Mouse (Mus musculus): ENCODE measurements around the gene Peli3. TPM values are rescaled to one million over a fixed set of nuclear protein-coding genes. Genes with fewer than 3 reads are reported as not detected.

Gene Peli3
- polyA plus RNA-seq, 1 experiment from 2014 or later: 1.5 TPM

DNA sequence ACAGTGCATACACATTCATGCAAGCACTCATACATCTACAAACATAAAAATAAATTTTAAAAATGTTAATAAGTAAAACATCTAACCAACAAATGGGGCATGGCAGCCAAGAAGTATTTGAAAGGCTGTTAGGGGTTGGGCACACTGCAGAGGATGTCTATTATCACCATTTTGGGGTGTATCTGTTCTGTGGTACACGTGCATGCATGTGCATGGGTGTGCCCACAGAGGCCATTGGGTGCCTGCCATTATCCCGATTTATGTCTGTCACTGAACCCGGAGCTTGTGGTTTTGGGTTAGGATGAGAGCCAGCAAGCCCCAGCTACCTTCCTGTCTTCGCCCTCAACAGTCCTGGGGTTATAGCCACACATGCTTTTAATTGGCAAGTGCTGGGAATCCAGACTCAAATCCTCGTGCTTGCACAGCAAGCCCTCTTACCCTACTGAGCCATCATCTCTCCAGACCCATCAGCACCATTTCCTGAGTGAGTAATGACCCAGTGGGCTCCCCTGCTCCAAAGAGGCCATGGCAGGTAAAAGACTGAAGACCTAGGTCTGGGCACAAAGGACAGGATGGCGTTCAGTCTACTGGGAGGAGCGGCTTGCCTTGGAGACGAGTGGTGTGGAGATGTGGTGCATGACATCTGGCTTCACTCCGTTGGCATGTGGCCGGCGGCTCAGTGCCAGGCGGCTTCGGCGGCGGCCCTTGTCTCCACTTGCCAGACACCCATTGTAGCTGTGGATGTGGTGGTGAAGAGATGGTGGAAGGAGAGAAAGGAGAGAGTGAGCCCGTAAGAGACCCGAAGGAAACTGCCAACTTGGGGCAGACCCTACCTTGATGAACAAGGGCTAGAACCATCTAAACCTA is 5.2 kb downstream of the Peli3 start:
- H3K27ac ChIP-seq (replicated peaks): no peak overlapping the region
- peaks cover 7% of the 10 kb centered on the region for H3K4me1 ChIP-seq
- H3K27me3 ChIP-seq (ENCODE audit: low read depth, poor library complexity, severe bottlenecking): peaks cover 20% of the 10 kb centered on the region
- H3K9me3 ChIP-seq (replicated peaks): no peaks in the 10 kb centered on the region
- no peaks in the 10 kb centered on the region for H3K36me3 ChIP-seq
- WGBS: 89% methylated on average over 17 of the region's 17 CpGs
- no peak for DNase-seq (ENCODE audit: low spot score)
- no peak overlapping the region for H3K4me3 ChIP-seq

DNA sequence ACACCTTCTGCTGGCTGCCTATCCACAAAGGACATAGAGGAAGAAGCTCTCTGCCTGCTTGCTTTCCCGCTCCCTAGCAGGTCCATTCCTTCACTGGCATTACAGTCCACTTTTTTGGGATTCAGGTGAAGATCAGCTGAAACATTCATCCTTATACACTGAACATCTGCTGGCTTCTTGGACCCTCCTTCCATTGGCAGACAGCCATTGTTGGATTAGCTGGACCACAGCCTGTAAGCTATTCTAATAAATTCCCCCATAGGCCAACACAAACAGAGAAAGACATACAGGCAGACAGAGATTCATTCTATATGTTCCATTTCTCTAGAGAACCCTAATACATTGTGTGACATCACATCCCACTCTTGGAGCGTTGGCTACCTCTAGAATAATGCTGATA is 6.0 kb downstream of the Peli3 start:
- no peaks in the 10 kb centered on the region for H3K4me1 ChIP-seq
- 89% methylated on average over 2 of the region's 2 CpGs for WGBS
- DNase-seq (ENCODE audit: low spot score): no peak
- H3K4me3 ChIP-seq: no peak overlapping the region
- no peaks in the 10 kb centered on the region for H3K36me3 ChIP-seq
- H3K27me3 ChIP-seq (ENCODE audit: low read depth, poor library complexity, severe bottlenecking): peaks cover 13% of the 10 kb centered on the region
- no peak overlapping the region for H3K27ac ChIP-seq (replicated peaks)
- no peaks in the 10 kb centered on the region for H3K9me3 ChIP-seq (replicated peaks)

DNA sequence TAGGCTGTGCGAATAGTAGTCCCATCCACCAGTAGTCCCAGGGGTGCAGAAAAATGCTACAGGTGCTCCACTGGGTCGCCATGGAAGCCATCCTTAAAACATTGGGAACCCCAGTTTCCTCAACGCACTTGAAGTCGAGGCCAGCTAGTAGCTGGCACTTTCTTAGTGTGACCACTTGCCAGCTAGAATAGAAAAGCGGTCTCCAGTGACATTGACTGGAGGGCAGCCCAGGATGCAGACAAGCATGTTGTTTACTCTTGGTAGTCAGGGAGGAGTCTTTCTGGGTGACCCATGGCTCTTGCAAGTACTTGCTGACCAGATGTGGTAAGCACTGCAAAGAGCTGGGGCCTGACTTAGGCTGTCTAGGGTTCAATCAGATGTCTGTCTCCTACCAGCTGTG is 14.1 kb downstream of the Peli3 start:
- peak overlapping the region; percentile 78 for H3K4me3 ChIP-seq
- H3K4me1 ChIP-seq: peaks cover 26% of the 10 kb centered on the region
- no peaks in the 10 kb centered on the region for H3K27me3 ChIP-seq (ENCODE audit: low read depth, poor library complexity, severe bottlenecking)
- DNase-seq (ENCODE audit: low spot score): no peak
- H3K9me3 ChIP-seq (replicated peaks): no peaks in the 10 kb centered on the region
- H3K27ac ChIP-seq (replicated peaks): peak overlapping the region; percentile 91
- peaks cover 28% of the 10 kb centered on the region for H3K36me3 ChIP-seq
- WGBS: 63% methylated on average over 5 of the region's 5 CpGs

DNA sequence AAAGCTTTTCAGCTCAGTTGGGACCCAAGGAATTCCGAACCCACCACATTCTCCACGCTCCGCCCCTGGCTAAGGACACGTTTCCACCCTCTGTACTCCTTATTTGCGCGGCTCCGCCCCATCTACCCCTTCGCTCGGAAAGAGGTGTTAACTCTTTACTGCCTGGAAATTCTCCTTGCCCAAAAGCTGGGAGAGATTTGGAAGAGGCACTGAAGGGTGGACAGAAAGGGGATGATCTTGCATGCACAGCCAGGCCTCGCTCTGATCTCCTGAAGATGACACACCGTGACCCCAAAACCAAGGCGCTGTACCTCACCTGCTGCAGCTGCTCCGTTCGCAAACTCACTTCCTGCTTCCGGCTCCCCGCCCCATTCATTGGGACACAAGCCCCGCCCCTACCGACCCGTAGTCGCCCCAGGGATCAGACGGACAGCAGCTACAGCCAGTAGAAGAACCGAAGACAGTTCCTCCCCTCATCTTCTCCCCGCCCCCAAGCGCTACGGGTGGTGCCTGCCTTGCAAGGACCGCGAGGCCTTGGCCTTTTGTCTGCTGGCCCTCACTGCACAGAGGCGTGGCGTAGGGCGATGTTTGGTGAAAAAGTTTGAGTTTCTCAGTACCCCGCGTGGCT is 14.9 kb downstream of the Peli3 start, which contains the start of gene Dpp3:
Dpp3 (minus strand) TSS at position 384 of the 628 bp plus-strand sequence.
- Histone ChIP-seq H3K36me3 (peaks cover 35% of the 10 kb centered on the region), H3K4me3 (peak within 1 kb of the TSS; percentile 78), H3K27ac (replicated peaks) (peak within 1 kb of the TSS; percentile 91), H3K27me3 (ENCODE audit: low read depth, poor library complexity, severe bottlenecking) (no peaks in the 10 kb centered on the region), H3K4me1 (peaks cover 26% of the 10 kb centered on the region), H3K9me3 (replicated peaks) (no peaks in the 10 kb centered on the region)
- under 1% methylated on average over 32 of the region's 32 CpGs for WGBS
- peak; percentile 100 for DNase-seq (ENCODE audit: low spot score)

DNA sequence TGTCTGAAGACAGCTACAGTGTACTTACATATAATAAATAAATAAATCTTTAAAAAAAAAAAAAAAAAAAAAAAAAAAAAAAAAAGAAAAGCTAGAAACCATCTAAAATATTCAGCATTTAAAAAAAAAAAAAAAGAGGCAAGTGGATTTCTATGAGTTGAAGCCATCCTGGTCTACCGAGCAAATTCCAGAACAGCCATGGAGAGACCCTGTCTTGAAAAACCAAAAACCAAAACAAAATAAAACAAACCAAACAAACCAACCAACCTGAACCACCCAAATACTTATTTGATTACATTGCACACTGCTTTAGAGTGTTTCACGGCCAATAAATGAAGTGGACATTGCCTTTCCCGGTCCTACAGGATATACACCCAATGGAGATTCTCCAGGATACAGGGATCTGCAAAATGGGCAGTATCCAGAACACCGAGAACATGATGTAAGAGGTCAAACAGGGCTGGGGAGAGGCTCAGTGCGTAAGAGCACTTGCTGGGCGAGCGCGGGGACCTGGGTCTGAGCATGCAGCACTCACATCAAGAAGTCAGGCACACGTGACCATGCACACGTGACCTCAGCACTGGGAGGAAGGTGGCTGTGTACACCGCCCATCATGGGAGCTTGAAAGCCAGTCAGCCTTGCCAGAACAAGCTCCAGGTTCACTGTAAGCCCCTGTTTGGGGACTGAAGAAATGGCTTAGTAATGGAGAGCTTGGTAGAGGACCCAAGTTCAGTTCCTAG is 17.6 kb downstream of the Peli3 start:
- H3K36me3 ChIP-seq: peaks cover 63% of the 10 kb centered on the region

DNA sequence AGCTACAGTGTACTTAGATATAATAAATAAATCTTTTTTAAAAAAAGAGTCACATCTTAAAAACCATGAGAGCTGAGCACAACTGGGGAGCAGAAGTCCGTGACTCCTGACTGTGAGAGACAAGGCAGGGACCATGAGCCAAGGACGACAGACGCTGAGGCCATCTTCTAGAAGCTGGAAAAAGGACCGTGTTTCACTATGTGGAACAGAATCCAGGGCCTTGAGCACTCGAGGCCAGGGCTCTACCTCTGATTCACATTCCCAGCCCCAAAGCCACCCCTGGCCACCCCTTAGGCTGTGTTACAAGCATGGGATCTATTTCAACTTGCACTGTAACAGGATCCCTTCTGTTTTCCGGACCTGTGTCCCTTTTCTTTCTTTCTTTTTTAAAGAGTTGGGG is 23.3 kb downstream of the Peli3 start:
- DNase-seq (ENCODE audit: low spot score): no peak
- Histone ChIP-seq H3K4me3 (no peak overlapping the region), H3K27me3 (ENCODE audit: low read depth, poor library complexity, severe bottlenecking) (no peaks in the 10 kb centered on the region), H3K9me3 (replicated peaks) (no peaks in the 10 kb centered on the region), H3K36me3 (peaks cover 99% of the 10 kb centered on the region), H3K4me1 (no peaks in the 10 kb centered on the region), H3K27ac (replicated peaks) (no peak overlapping the region)
- 88% methylated on average over 6 of the region's 6 CpGs for WGBS

More for the DNA sequence above, 17.6 kb downstream of the Peli3 start:
- DNase-seq (ENCODE audit: low spot score): no peak
- WGBS: 95% methylated on average over 11 of the region's 11 CpGs
- Histone ChIP-seq H3K27ac (replicated peaks) (no peak overlapping the region), H3K27me3 (ENCODE audit: low read depth, poor library complexity, severe bottlenecking) (no peaks in the 10 kb centered on the region), H3K4me1 (peaks cover 26% of the 10 kb centered on the region), H3K4me3 (no peak overlapping the region), H3K9me3 (replicated peaks) (no peaks in the 10 kb centered on the region)

DNA sequence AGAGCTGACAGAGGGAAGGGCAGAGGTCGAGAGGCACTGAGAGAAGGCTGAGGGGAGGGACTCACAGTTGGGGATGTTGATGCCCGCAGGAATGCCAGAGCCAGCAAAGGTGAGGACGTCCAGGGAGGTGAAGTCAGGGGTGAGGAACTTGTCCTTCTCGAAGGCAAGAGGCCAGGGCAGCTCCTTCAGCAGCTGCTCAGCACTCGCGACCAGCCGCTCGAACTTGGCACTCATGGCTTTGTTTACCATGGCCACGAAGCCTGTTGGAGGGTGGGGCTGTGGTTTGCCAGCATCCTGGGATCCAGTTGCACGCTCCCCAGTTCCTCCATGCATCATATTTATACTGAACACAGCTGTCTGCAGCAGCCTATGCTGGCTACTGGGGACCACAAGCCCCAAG is 26.1 kb downstream of the Peli3 start:
- Histone ChIP-seq H3K27me3 (ENCODE audit: low read depth, poor library complexity, severe bottlenecking) (no peaks in the 10 kb centered on the region), H3K4me3 (no peak overlapping the region), H3K36me3 (peaks cover 100% of the 10 kb centered on the region), H3K27ac (replicated peaks) (no peak overlapping the region), H3K9me3 (replicated peaks) (no peaks in the 10 kb centered on the region), H3K4me1 (no peaks in the 10 kb centered on the region)
- no peak for DNase-seq (ENCODE audit: low spot score)
- WGBS: 92% methylated on average over 10 of the region's 10 CpGs

DNA sequence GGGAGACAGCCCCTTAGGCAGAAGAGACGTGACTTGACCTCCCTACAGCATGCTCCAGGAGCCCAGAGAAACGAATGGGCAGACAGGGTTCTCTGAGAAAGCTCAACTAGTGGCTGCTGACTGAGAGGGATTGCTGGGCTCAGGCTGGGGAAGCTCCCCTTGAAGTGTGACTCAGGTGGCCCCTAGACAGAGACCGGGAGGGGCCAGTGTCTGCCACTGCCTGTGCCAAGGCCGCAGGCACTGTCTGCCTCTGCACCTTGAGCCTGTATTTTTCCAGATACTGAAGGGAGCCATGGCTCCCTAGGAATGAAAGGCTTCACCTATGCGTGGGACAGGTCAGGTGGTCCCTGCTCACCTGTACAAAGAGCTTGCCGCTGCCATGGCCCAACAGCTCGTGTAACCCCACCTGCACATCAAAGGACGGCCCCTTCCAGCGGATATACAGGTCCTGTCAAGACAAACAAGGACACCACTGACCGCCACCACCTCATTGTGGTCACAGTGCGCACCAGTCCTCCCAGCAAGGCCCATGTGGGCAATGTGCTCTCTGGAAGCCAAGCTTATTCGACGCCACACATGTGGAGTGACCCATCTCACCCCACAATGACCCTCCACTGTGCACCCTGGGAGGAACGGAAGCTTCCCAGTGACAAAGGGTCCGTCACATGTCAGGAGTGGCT is 26.9 kb downstream of the Peli3 start:
- no peaks in the 10 kb centered on the region for H3K4me1 ChIP-seq
- no peaks in the 10 kb centered on the region for H3K9me3 ChIP-seq (replicated peaks)
- WGBS: 91% methylated on average over 15 of the region's 15 CpGs
- no peak for DNase-seq (ENCODE audit: low spot score)
- H3K4me3 ChIP-seq: no peak overlapping the region
- H3K27me3 ChIP-seq (ENCODE audit: low read depth, poor library complexity, severe bottlenecking): no peaks in the 10 kb centered on the region
- H3K27ac ChIP-seq (replicated peaks): no peak overlapping the region
- peaks cover 100% of the 10 kb centered on the region for H3K36me3 ChIP-seq

DNA sequence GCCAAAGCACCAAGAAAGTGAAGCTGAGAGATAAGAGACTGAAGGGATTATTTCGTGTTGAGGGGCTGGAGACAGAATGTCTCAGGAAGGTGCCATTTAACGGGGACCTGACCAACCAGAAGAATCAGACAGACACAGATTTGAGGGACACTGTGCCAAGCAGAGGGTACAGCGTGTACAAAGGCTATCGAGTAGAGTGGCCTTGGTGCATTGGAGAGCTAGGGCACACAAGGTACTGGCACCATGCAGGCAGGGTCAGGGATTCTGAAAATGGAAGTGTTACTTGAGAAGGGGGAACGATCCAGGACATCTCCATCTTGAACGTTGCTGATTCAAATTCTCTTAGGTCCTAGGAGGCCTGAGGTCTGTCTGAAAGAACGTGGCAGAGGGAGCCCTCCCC is 33.6 kb downstream of the Peli3 start:
- no peaks in the 10 kb centered on the region for H3K27me3 ChIP-seq (ENCODE audit: low read depth, poor library complexity, severe bottlenecking)
- H3K4me1 ChIP-seq: peaks cover 11% of the 10 kb centered on the region
- DNase-seq (ENCODE audit: low spot score): no peak
- no peak overlapping the region for H3K4me3 ChIP-seq
- 92% methylated on average over 7 of the region's 7 CpGs for WGBS
- H3K36me3 ChIP-seq: peaks cover 77% of the 10 kb centered on the region
- H3K27ac ChIP-seq (replicated peaks): no peak overlapping the region
- H3K9me3 ChIP-seq (replicated peaks): no peaks in the 10 kb centered on the region

DNA sequence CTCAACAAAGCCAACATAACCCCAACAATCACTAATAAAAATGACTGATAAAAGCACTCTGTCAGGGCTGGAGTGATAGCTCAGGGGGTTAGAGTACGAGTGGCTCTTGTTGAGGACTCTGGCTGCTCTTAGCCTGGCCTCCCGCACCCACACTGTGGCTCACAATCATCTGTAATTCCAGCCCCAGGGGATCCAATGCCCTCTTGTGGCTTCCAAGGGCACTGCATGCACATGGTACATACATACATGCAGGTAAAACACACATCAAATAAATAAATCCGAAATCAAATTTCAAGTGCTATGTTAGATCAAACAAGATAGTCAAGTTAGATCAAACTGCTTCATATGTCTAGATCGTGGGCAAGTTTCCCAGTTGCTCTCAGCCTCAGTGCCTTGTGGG is 34.8 kb downstream of the Peli3 start:
- WGBS: 88% methylated on average over 4 of the region's 4 CpGs
- peak; percentile 27 for DNase-seq (ENCODE audit: low spot score)
- peaks cover 72% of the 10 kb centered on the region for H3K36me3 ChIP-seq

DNA sequence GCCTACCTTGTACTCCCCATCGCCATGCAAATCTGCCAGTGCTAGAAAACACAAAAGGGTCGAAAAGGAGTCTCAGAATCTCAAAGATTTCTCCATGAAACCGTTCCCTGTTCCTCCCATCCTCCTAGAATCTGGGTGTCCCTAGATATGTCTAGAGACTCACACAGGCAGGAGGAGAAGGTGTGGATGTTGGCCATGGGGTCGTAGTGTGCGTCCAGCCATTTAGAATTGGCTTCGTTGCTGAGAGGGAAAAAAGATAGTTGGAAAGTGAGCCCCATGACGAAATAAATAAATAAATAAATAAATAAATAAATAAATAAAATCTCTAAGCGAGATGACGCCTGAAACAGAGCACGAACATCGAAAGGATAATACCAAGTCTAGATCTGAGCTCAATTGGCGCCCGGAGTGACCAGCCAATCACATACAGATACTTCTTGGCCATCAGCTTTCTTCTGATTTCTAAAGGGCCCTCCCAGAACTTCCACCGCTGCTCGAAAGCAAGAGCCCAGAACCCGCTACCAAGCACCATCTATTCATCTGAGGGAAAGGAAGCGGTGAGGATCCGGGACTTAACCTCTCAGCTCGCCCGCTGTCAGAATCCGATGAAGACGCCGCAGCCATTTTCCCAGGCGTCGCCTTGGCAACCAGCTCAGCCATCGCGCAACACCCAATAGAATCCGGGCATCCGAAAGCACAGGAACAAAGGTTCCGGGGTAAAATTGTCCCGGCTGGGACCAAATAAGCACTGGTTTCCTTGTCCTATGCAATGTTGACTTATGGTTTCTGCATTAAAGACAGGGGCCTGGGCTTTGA is 36.7 kb downstream of the Peli3 start, which contains the start of gene Bbs1:
Bbs1 (minus strand) TSS at position 650 of the 816 bp plus-strand sequence.
- H3K9me3 ChIP-seq (replicated peaks): no peaks in the 10 kb centered on the region
- peaks cover 63% of the 10 kb centered on the region for H3K36me3 ChIP-seq
- H3K4me3 ChIP-seq: peak within 1 kb of the TSS; percentile 74
- peaks cover 11% of the 10 kb centered on the region for H3K4me1 ChIP-seq
- WGBS: 9% methylated on average over 31 of the region's 31 CpGs
- no peaks in the 10 kb centered on the region for H3K27me3 ChIP-seq (ENCODE audit: low read depth, poor library complexity, severe bottlenecking)
- peak within 1 kb of the TSS; percentile 86 for H3K27ac ChIP-seq (replicated peaks)
- DNase-seq (ENCODE audit: low spot score): peak; percentile 86

More for the DNA sequence above, 34.8 kb downstream of the Peli3 start:
- Histone ChIP-seq H3K4me3 (no peak overlapping the region), H3K9me3 (replicated peaks) (no peaks in the 10 kb centered on the region), H3K27me3 (ENCODE audit: low read depth, poor library complexity, severe bottlenecking) (no peaks in the 10 kb centered on the region), H3K27ac (replicated peaks) (no peak overlapping the region), H3K4me1 (peaks cover 11% of the 10 kb centered on the region)

Data from midbrain, embryonic 10.5 days (tissue).